Mouse (Mus musculus) natural killer cell, adult 2 months (primary cell): Measurements from ENCODE around the gene Gabrq.

Experiments used
- DNase-seq, 2 experiments: peaks; one replicate each; pipeline ENCODE4 v3.0.0; 2022; ENCODE audit warnings: low spot score in 2 of 2

Gene Gabrq

DNA sequence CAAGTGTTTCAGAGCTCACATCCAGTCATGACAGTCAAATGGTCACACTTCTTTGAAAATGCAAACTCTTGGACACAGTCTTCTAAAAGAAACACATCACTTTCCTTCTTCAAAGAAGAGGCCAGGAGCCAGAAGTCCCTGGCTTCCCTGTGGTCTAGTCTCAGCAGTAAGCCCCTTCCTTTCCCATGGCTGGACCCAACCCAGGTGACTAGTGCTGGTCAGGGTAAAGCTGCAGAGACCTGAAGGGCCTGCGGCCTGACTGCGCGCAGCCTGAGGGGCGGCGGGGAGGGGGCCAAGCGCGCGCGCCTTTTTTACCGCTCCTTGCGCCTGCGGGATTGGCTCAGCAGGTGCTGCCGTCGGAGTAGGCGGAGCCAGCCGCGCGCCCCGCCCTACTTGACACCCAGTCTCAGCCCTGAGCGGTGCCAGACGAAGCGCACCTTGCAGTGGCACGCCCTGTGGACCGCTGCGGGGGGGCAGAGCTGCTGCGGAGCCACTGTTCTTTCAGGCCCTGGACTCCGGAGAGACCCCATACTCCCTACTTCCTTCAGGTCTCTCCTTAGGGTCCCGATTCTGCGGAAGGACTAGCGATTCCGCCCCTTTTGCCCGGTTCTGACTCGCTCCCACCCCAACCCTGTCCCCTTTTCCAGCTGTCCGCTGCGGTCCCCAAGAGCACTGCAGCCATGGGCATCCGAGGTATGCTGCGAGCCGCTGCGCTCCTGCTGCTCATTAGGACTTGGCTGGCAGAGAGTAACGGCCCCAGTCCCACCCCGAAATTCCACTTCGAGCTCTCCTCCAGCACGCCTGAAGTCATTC, at the start of gene Gabrq:
TSS of gene Gabrq (plus strand) at position 403 of the 813 bp plus-strand sequence.
- no peak for DNase-seq

DNA sequence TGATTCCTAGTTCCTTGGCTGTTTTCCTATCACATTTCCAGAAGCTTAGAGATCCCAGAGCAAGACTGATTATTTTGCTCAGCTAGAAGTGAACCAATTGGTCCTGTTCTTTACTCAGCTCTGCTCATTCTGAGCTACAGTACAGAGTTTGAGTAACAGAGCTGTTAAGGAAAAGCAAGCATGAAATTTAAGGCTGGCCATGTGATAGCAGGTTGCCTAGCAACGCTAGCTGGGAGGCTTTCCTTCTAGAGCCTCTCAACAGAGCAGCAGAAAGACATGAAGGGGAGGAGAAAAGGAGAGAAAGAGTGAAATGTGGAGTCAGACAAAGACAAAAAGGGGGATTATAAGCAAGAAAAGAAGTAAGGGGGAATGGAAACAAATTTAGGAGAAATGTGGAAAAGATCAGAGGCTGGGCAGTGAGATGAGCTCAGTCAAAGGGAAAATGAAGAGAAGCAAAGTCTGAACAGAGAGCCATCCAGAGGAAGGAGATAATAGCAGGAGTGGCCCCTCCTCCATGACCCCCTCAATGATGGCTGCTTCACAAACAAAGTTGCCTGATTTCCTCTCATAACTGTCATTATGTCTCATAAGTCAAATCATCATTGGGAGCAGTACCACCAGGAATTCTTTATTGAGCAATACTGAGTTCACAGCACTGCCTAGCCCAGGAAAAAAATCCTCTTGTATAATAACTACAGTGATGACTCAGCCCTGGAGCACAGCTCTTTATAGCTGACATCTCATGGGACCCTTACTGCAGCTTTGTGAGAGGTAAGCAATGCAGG, 36.0 kb upstream of the Gabrq start:
- no peak for DNase-seq

DNA sequence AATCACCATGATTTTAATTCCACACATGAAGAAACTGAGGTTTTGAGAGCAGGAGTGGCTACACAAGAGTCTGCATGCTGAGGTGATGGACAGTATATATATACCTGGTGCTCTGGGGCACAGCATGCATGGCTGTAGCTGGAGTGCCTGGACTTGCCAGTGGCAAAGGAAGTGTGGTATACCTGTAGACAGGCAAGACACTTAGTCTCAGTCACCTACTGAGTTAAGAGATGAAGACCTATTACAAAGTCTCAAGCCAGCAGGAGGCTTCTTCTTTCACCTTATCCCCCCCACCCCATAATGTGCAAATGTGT, 35.5 kb upstream of the Gabrq start:
- no peak for DNase-seq

DNA sequence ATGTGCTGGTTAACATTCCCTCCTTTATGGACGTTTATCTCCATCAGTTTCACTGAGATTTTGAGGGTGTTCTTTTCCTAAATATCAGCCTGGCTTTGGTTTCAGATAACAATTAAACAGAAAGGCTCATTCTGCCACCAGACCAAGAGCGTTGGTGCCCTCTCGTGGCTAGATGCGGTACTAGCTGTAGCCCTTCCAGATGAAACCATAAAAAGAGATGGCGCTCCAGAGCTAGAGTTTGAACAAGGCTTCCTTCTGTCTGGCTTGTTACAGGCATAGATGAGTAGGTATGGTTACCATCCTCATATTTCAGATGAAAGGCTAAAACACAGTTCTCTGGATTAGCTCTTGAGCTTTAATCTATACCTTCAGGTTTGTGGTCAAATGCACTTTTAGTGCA, 5.4 kb upstream of the Gabrq start:
- DNase-seq = peak; percentile 5 to 6

DNA sequence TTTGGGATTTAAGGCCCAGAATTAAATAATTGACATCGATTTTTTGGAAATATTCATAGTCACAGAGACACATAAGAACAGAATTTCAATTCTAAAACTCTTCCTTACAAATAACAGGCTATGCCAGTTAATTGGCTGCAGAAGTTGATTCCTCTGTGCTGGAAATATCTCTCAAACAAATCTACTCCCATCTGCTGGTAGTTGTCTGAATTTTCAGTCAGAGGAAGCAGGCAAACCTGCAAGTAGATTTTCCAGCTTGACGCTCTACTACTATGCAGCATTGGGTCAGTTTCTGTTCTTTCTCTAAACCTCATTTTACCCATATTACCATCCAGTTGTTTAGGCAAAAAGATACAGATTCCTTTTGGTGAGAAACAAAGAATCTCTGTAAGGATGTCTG, 1.7 kb upstream of the Gabrq start:
- no peak for DNase-seq

DNA sequence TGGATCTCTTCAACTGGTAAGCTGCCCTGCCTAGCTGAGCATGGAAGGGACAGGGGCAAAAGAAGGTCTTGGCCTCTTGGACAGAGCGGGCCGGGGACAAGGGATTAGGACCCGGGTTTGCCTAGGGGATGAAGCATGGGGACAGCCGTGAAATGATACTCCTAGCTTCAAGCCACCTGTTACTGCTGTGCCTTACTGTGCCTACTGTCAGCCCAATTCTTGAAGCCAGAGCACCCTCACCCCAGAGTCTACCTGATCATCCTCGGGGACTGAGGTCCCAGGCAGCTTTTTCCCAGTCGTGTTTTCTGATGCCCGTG, 569 bp downstream of the Gabrq start:
- no peak for DNase-seq
